In genomic region chr11:90249701-90250141, GRCm38 (mm10) we compare ENCODE assay signal across 8 mouse cellular contexts. TPM values are rescaled to one million over a fixed set of nuclear protein-coding genes. Genes with fewer than 3 reads are reported as not detected.
A peak's percentile ranks its signal among the peaks of the same experiment; 100 is the strongest.
DNase-seq lines count a peak whose midpoint lies in the region; ATAC-seq and TF ChIP-seq lines count a peak whose summit lies in the region.

No protein-coding gene starts in this region.

- H3K9ac ChIP-seq in kidney, postnatal 0 days (ENCODE audit: low read depth, low read length) = peak overlapping the region; percentile 87
- peak overlapping the region; percentile 93 for H3K9ac ChIP-seq in forebrain, embryonic 14.5 days (ENCODE audit: low read length)
- peak overlapping the region; percentile 83 for H3K9ac ChIP-seq in liver, embryonic 13.5 days

- H3K27ac ChIP-seq in kidney, postnatal 0 days = peak overlapping the region; percentile 44
- H3K27ac ChIP-seq in forebrain, embryonic 14.5 days (ENCODE audit: low read depth, low read length) = peak overlapping the region; percentile 85
- H3K27ac ChIP-seq in liver, embryonic 13.5 days = peak overlapping the region; percentile 65

- TF ChIP-seq CTCF in kidney, postnatal 0 days (IDR thresholded peaks at IDR 0.05; ENCODE audit: low read depth) = no peak

- peak; percentile 41 for ATAC-seq in kidney, postnatal 0 days (replicated peaks; ENCODE audit: low FRiP score, low read depth)
- peak; percentile 45 for ATAC-seq in forebrain, embryonic 14.5 days
- 0 out of 2 replicates have a peak, but pooled peaks have one; percentile 1 for ATAC-seq in liver, embryonic 13.5 days (ENCODE audit: low read depth)

- under 1% methylated on average over 22 of the region's 22 CpGs for WGBS in kidney, postnatal 0 days
- 0% methylated on average over 22 of the region's 22 CpGs for WGBS in forebrain, embryonic 14.5 days
- WGBS in liver, embryonic 13.5 days (ENCODE audit: insufficient replicate concordance) = 0% methylated on average over 22 of the region's 22 CpGs

- no peaks in the 10 kb centered on the region for H3K9me3 ChIP-seq in kidney, postnatal 0 days (replicated peaks; ENCODE audit: low read length)
- no peaks in the 10 kb centered on the region for H3K9me3 ChIP-seq in forebrain, embryonic 14.5 days (replicated peaks; ENCODE audit: control insufficient read depth, low read length)
- no peaks in the 10 kb centered on the region for H3K9me3 ChIP-seq in liver, embryonic 13.5 days (replicated peaks)

- peaks cover 24% of the 10 kb centered on the region for H3K4me1 ChIP-seq in kidney, postnatal 0 days (replicated peaks; ENCODE audit: insufficient read depth, low read length)
- peaks cover 15% of the 10 kb centered on the region for H3K4me1 ChIP-seq in forebrain, embryonic 14.5 days (ENCODE audit: control insufficient read depth, insufficient read depth, low read length)
- H3K4me1 ChIP-seq in liver, embryonic 13.5 days (replicated peaks) = peaks cover 33% of the 10 kb centered on the region

- DNase-seq in kidney, postnatal 0 days (ENCODE audit: low spot score) = peak; percentile 63
- no peak for DNase-seq in kidney, postnatal 10 days
- peak; percentile 31 for DNase-seq in T-cell, adult 2 months (ENCODE audit: low spot score)
- peak; percentile 58 for DNase-seq in forebrain, embryonic 14.5 days (ENCODE audit: low spot score)
- peak; percentile 12 for DNase-seq in liver, embryonic 13.5 days
- DNase-seq in thymus, postnatal 10 days (ENCODE audit: low spot score in 2 of 2) = peak; percentile 52 to 70
- DNase-seq in spleen, adult 12 weeks (ENCODE audit: low spot score) = no peak
- no peak for DNase-seq in gastrocnemius, postnatal 10 days

- peak overlapping the region; percentile 87 for H3K4me3 ChIP-seq in kidney, postnatal 0 days (replicated peaks; ENCODE audit: low read depth, low read length)
- H3K4me3 ChIP-seq in forebrain, embryonic 14.5 days (ENCODE audit: low read depth, low read length) = peak overlapping the region; percentile 82
- H3K4me3 ChIP-seq in liver, embryonic 13.5 days (replicated peaks) = peak overlapping the region; percentile 79

- no peaks in the 10 kb centered on the region for H3K36me3 ChIP-seq in kidney, postnatal 0 days (ENCODE audit: insufficient read depth, low read length)
- no peaks in the 10 kb centered on the region for H3K36me3 ChIP-seq in forebrain, embryonic 14.5 days (ENCODE audit: control insufficient read depth, insufficient read depth, low read length)
- H3K36me3 ChIP-seq in liver, embryonic 13.5 days = no peaks in the 10 kb centered on the region

- H3K4me2 ChIP-seq in kidney, postnatal 0 days (ENCODE audit: low read length) = peak overlapping the region; percentile 71
- peak overlapping the region; percentile 82 for H3K4me2 ChIP-seq in forebrain, embryonic 14.5 days (ENCODE audit: low read length)
- H3K4me2 ChIP-seq in liver, embryonic 13.5 days = peak overlapping the region; percentile 93

- H3K27me3 ChIP-seq in kidney, postnatal 0 days (ENCODE audit: insufficient read depth, low read length) = no peaks in the 10 kb centered on the region
- no peaks in the 10 kb centered on the region for H3K27me3 ChIP-seq in forebrain, embryonic 14.5 days (replicated peaks; ENCODE audit: control insufficient read depth, insufficient read depth, low read length)
- H3K27me3 ChIP-seq in liver, embryonic 13.5 days = no peaks in the 10 kb centered on the region

RNA-seq across cellular contexts. Expression of gene Mmd, which starts 0.5 kb away (rescaled TPM):
- 29.8 and 32.6 TPM in 2 replicates for polyA plus RNA-seq in kidney, postnatal 0 days (2015; fragmentation: Nextera tagmentation; extraction: Ambion mirVana)
- polyA plus RNA-seq in forebrain, embryonic 14.5 days (2014; fragmentation: Nextera tagmentation; extraction: Ambion mirVana) = 63.3 and 68.3 TPM in 2 replicates
- 8.4 and 9.9 TPM in 2 replicates for polyA plus RNA-seq in liver, embryonic 13.5 days (2015; fragmentation: Nextera tagmentation; extraction: Ambion mirVana)
- total RNA-seq in gastrocnemius, postnatal 10 days (2021) = 10 to 100 TPM; 14.5 to 18.7 TPM

Comparison
In these comparisons a context has a peak if more than half of its experiments do, and no peak if none do; other contexts are left out.
1. DNase-seq: peak in kidney, postnatal 0 days (single experiment), T-cell, adult 2 months (single experiment), forebrain, embryonic 14.5 days (single experiment), liver, embryonic 13.5 days (single experiment) and thymus, postnatal 10 days (2 of 2); none in kidney, postnatal 10 days (single experiment), spleen, adult 12 weeks (single experiment) and gastrocnemius, postnatal 10 days (single experiment).
2. Peak in every context shown above with its lines, with median percentiles within 50 percentile points of each other: ATAC-seq, H3K27ac ChIP-seq, H3K4me2 ChIP-seq, H3K4me3 ChIP-seq and H3K9ac ChIP-seq.